Mouse (Mus musculus): ENCODE results near the gene Cpne4.

Gene Cpne4

GRCm38 (mm10) chr9:104890517-104890916 is 343.4 kb downstream of the Cpne4 start:
- no peak for DNase-seq

- no peak for DNase-seq
Measured at GRCm38 (mm10) chr9:104895360-104895759, 348.3 kb downstream of the Cpne4 start.

GRCm38 (mm10) chr9:104901118-104901517 is 354.0 kb downstream of the Cpne4 start:
- DNase-seq, result no peak

GRCm38 (mm10) chr9:104901827-104902226 is 354.7 kb downstream of the Cpne4 start:
- no peak for DNase-seq

- no peak for DNase-seq
Measured at GRCm38 (mm10) chr9:104912686-104913085, 365.6 kb downstream of the Cpne4 start.

GRCm38 (mm10) chr9:104913327-104913726 is 366.2 kb downstream of the Cpne4 start:
- DNase-seq, result no peak

GRCm38 (mm10) chr9:104921197-104921596 is 374.1 kb downstream of the Cpne4 start:
- no peak for DNase-seq

- no peak for DNase-seq
Measured at GRCm38 (mm10) chr9:104922051-104922450, 375.0 kb downstream of the Cpne4 start.

GRCm38 (mm10) chr9:104928806-104929205 is 381.7 kb downstream of the Cpne4 start:
- no peak for DNase-seq

- DNase-seq, result no peak
Measured at GRCm38 (mm10) chr9:104940389-104940788, 393.3 kb downstream of the Cpne4 start.

- DNase-seq, result no peak
Measured at GRCm38 (mm10) chr9:104950551-104950950, 403.5 kb downstream of the Cpne4 start.

- DNase-seq, result no peak
Measured at GRCm38 (mm10) chr9:104952176-104952575, 405.1 kb downstream of the Cpne4 start.

GRCm38 (mm10) chr9:104972828-104973227 is 425.7 kb downstream of the Cpne4 start:
- peak; percentile 7 for DNase-seq

- no peak for DNase-seq
Measured at GRCm38 (mm10) chr9:104981934-104982548, 435.0 kb downstream of the Cpne4 start.

- DNase-seq, result no peak
Measured at GRCm38 (mm10) chr9:104998225-104998624, 451.1 kb downstream of the Cpne4 start.

- no peak for DNase-seq
Measured at GRCm38 (mm10) chr9:105010721-105011120, 463.6 kb downstream of the Cpne4 start.

- no peak for DNase-seq
Measured at GRCm38 (mm10) chr9:105018186-105018585, 471.1 kb downstream of the Cpne4 start.

- DNase-seq, result no peak
Measured at GRCm38 (mm10) chr9:105028311-105028710, 481.2 kb downstream of the Cpne4 start.

- DNase-seq, result no peak
Measured at GRCm38 (mm10) chr9:105032572-105032971, 485.5 kb downstream of the Cpne4 start.

- DNase-seq, result no peak
Measured at GRCm38 (mm10) chr9:105033641-105034040, 486.6 kb downstream of the Cpne4 start.

GRCm38 (mm10) chr9:105037847-105038246 is 490.8 kb downstream of the Cpne4 start:
- no peak for DNase-seq

GRCm38 (mm10) chr9:105046014-105046413 is 498.9 kb downstream of the Cpne4 start:
- DNase-seq, result no peak

GRCm38 (mm10) chr9:105048351-105048750 is 501.3 kb downstream of the Cpne4 start:
- no peak for DNase-seq

- no peak for DNase-seq
Measured at GRCm38 (mm10) chr9:105049636-105050035, 502.6 kb downstream of the Cpne4 start.

GRCm38 (mm10) chr9:105050257-105050656 is 503.2 kb downstream of the Cpne4 start:
- DNase-seq, result no peak
